Mouse (Mus musculus): Measurements from ENCODE around the gene Dnajc25. TPM values are rescaled to one million over a fixed set of nuclear protein-coding genes. Genes with fewer than 3 reads are reported as not detected.

The Dnajc25 gene
- polyA plus RNA-seq, 1 experiment from 2014 or later = 7.9 TPM

GRCm38 (mm10) chr4:58998688-58999087 lies 3.8 kb downstream of the Dnajc25 start:
- no peak overlapping the region for H3K4me2 ChIP-seq (ENCODE audit: low read depth)
- H3K36me3 ChIP-seq (ENCODE audit: control insufficient read depth, insufficient read depth, low read length) = no peaks in the 10 kb centered on the region
- no peak overlapping the region for H3K4me3 ChIP-seq (ENCODE audit: low read depth, low read length)
- no peaks in the 10 kb centered on the region for H3K9me3 ChIP-seq (ENCODE audit: control insufficient read depth, low read length)
- no peak overlapping the region for H3K9ac ChIP-seq (ENCODE audit: low read length)
- no peaks in the 10 kb centered on the region for H3K4me1 ChIP-seq (ENCODE audit: control insufficient read depth, insufficient read depth, low read length)
- ATAC-seq (ENCODE audit: insufficient read depth, low FRiP score, low TSS enrichment) (no peak), DNase-seq (ENCODE audit: low spot score) (no peak)
- WGBS = 92% methylated on average over 1 of the region's 1 CpGs
- no peak overlapping the region for H3K27ac ChIP-seq (ENCODE audit: low read depth, low read length)
- no peaks in the 10 kb centered on the region for H3K27me3 ChIP-seq (ENCODE audit: control insufficient read depth, insufficient read depth, low read length)

DNA sequence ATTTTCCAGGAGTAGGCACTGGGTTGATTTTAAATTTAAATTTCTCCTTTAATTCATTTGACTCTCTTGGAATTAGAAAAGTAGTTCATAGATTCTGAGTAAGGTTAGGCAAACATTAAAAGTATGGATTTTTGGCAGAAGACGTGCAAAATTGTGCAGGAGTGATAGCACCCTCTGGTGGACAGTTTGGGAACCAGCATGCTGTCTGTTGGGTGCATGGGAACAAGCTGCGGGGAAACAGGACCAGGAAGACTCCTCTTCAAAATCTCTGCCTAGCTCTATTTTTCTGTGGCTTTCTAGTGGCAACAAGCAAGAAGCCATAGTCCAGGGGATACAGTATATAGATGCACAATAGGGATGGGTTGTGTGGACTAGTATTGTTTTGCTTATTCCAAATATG lies 4.8 kb downstream of the Dnajc25 start:
- Histone ChIP-seq H3K36me3 (ENCODE audit: control insufficient read depth, insufficient read depth, low read length) (no peaks in the 10 kb centered on the region), H3K4me2 (ENCODE audit: low read depth) (no peak overlapping the region), H3K27ac (ENCODE audit: low read depth, low read length) (no peak overlapping the region), H3K9me3 (ENCODE audit: control insufficient read depth, low read length) (no peaks in the 10 kb centered on the region), H3K9ac (ENCODE audit: low read length) (no peak overlapping the region), H3K4me1 (ENCODE audit: control insufficient read depth, insufficient read depth, low read length) (peaks cover 3% of the 10 kb centered on the region; the same call in 1 of the 2 replicates), H3K4me3 (ENCODE audit: low read depth, low read length) (no peak overlapping the region), H3K27me3 (ENCODE audit: control insufficient read depth, insufficient read depth, low read length) (no peaks in the 10 kb centered on the region)
- ATAC-seq (ENCODE audit: insufficient read depth, low FRiP score, low TSS enrichment) (no peak), DNase-seq (ENCODE audit: low spot score) (peak; percentile 66)
- 25% methylated on average over 2 of the region's 2 CpGs for WGBS

GRCm38 (mm10) chr4:59000614-59001013 lies 5.8 kb downstream of the Dnajc25 start:
- WGBS = 2% methylated on average over 2 of the region's 2 CpGs
- H3K9me3 ChIP-seq (ENCODE audit: control insufficient read depth, low read length) = no peaks in the 10 kb centered on the region
- no peak overlapping the region for H3K9ac ChIP-seq (ENCODE audit: low read length)
- no peak overlapping the region for H3K4me3 ChIP-seq (ENCODE audit: low read depth, low read length)
- no peak overlapping the region for H3K27ac ChIP-seq (ENCODE audit: low read depth, low read length)
- no peaks in the 10 kb centered on the region for H3K27me3 ChIP-seq (ENCODE audit: control insufficient read depth, insufficient read depth, low read length)
- DNase-seq (ENCODE audit: low spot score) (no peak), ATAC-seq (ENCODE audit: insufficient read depth, low FRiP score, low TSS enrichment) (no peak)
- no peaks in the 10 kb centered on the region for H3K36me3 ChIP-seq (ENCODE audit: control insufficient read depth, insufficient read depth, low read length)
- peaks cover 3% of the 10 kb centered on the region; the same call in 1 of the 2 replicates for H3K4me1 ChIP-seq (ENCODE audit: control insufficient read depth, insufficient read depth, low read length)
- no peak overlapping the region for H3K4me2 ChIP-seq (ENCODE audit: low read depth)

DNA sequence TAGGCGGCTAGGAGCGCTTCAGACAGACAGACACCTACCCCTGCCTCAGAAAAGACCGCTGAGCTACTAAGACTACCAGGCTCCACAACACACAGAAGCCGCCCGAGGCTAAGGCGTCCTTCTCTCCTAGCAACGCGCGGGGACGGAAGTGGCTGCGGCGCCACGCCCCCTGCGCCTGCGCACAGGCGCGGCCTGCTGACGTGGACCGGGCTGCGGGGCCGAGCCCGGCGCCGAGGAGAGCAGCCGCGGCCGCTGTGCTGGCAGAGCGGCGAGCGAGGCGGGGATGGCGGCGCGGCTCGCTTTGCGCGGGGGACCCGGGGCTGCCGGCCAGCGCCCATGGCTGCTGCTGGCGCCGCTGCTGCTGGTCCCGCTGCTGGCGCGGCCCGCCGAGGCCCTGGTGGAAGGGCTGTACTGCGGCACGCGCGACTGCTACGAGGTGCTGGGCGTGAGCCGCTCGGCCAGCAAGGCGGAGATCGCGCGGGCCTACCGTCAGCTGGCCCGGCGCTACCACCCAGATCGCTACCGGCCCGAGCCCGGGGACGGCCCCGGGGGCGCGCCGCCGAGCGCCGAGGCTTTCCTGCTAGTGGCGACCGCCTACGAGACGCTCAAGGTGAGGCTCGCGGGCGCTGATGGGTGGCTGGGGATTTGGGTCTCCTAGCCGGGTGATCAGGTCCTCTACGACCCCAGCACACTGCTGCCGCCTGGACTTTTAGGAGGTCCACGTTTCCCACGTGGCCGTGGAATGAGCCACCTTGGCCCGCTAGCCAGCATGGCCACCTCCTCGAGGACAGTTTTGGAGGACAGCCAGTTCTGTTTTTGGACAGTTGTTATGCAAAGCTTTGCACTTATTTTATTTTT lies 8.3 kb downstream of the Dnajc25 start, which contains the start of gene Gm20503:
Gene Gm20503 (plus strand): TSS at position 263 of the 858 bp plus-strand sequence.
- no peaks in the 10 kb centered on the region for H3K27me3 ChIP-seq (ENCODE audit: control insufficient read depth, insufficient read depth, low read length)
- WGBS = under 1% methylated on average over 74 of the region's 89 CpGs
- H3K4me1 ChIP-seq (ENCODE audit: control insufficient read depth, insufficient read depth, low read length) = peaks cover 3% of the 10 kb centered on the region; the same call in 1 of the 2 replicates
- no peaks in the 10 kb centered on the region for H3K9me3 ChIP-seq (ENCODE audit: control insufficient read depth, low read length)
- peak within 1 kb of the TSS; percentile 69 for H3K4me3 ChIP-seq (ENCODE audit: low read depth, low read length)
- H3K36me3 ChIP-seq (ENCODE audit: control insufficient read depth, insufficient read depth, low read length) = no peaks in the 10 kb centered on the region
- H3K9ac ChIP-seq (ENCODE audit: low read length) = peak within 1 kb of the TSS; percentile 92
- H3K27ac ChIP-seq (ENCODE audit: low read depth, low read length) = peak within 1 kb of the TSS; percentile 67; the same call in 1 of the 2 replicates
- DNase-seq (ENCODE audit: low spot score) (peak; percentile 96), ATAC-seq (ENCODE audit: insufficient read depth, low FRiP score, low TSS enrichment) (peak; percentile 98)
- H3K4me2 ChIP-seq (ENCODE audit: low read depth) = peak within 1 kb of the TSS; percentile 77

GRCm38 (mm10) chr4:59003806-59004200 lies 8.9 kb downstream of the Dnajc25 start:
- no peak for DNase-seq (ENCODE audit: low spot score)
- Histone ChIP-seq H3K27ac (ENCODE audit: low read depth, low read length) (no peak overlapping the region), H3K27me3 (ENCODE audit: control insufficient read depth, insufficient read depth, low read length) (no peaks in the 10 kb centered on the region), H3K4me2 (ENCODE audit: low read depth) (peak overlapping the region; percentile 77), H3K36me3 (ENCODE audit: control insufficient read depth, insufficient read depth, low read length) (no peaks in the 10 kb centered on the region), H3K4me1 (ENCODE audit: control insufficient read depth, insufficient read depth, low read length) (peaks cover 3% of the 10 kb centered on the region; the same call in 1 of the 2 replicates), H3K4me3 (ENCODE audit: low read depth, low read length) (peak overlapping the region; percentile 69), H3K9ac (ENCODE audit: low read length) (peak overlapping the region; percentile 92), H3K9me3 (ENCODE audit: control insufficient read depth, low read length) (no peaks in the 10 kb centered on the region)
- WGBS = 33% methylated on average over 7 of the region's 7 CpGs
- no peak for ATAC-seq (ENCODE audit: insufficient read depth, low FRiP score, low TSS enrichment)

DNA sequence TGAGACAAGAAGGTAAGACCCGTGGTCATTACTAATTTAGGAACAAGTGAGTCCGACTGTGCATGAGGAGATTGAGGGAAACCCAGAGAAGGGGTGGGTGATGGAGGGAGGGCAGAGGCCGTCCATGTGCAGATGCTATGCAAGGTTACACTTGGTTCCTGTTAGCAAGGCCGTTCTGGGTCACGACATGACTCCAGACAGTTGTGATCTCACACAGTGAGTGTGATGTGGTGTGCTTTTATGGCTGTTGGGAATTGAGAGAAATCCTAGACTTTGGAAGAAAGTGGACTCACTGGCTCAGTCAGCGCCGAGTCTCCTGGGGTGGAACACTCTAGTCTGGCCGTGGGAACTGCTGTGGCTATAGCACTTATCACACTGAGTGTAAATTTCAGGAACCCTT lies 11.3 kb downstream of the Dnajc25 start:
- ATAC-seq (ENCODE audit: insufficient read depth, low FRiP score, low TSS enrichment) (no peak), DNase-seq (ENCODE audit: low spot score) (no peak)
- H3K4me1 ChIP-seq (ENCODE audit: control insufficient read depth, insufficient read depth, low read length) = peaks cover 3% of the 10 kb centered on the region; the same call in 1 of the 2 replicates
- no peaks in the 10 kb centered on the region for H3K9me3 ChIP-seq (ENCODE audit: control insufficient read depth, low read length)
- no peak overlapping the region for H3K9ac ChIP-seq (ENCODE audit: low read length)
- no peak overlapping the region for H3K4me2 ChIP-seq (ENCODE audit: low read depth)
- WGBS = 52% methylated on average over 8 of the region's 8 CpGs
- no peaks in the 10 kb centered on the region for H3K27me3 ChIP-seq (ENCODE audit: control insufficient read depth, insufficient read depth, low read length)
- H3K36me3 ChIP-seq (ENCODE audit: control insufficient read depth, insufficient read depth, low read length) = no peaks in the 10 kb centered on the region
- H3K27ac ChIP-seq (ENCODE audit: low read depth, low read length) = no peak overlapping the region
- H3K4me3 ChIP-seq (ENCODE audit: low read depth, low read length) = no peak overlapping the region

GRCm38 (mm10) chr4:59007016-59007415 lies 12.2 kb downstream of the Dnajc25 start:
- WGBS = 84% methylated on average over 6 of the region's 6 CpGs
- H3K4me1 ChIP-seq (ENCODE audit: control insufficient read depth, insufficient read depth, low read length) = peaks cover 3% of the 10 kb centered on the region; the same call in 1 of the 2 replicates
- DNase-seq (ENCODE audit: low spot score) = no peak

GRCm38 (mm10) chr4:59007974-59008373 lies 13.1 kb downstream of the Dnajc25 start:
- WGBS = 78% methylated on average over 5 of the region's 5 CpGs
- Histone ChIP-seq H3K4me1 (ENCODE audit: control insufficient read depth, insufficient read depth, low read length) (peaks cover 3% of the 10 kb centered on the region; the same call in 1 of the 2 replicates), H3K9ac (ENCODE audit: low read length) (no peak overlapping the region), H3K27ac (ENCODE audit: low read depth, low read length) (no peak overlapping the region), H3K4me2 (ENCODE audit: low read depth) (no peak overlapping the region), H3K9me3 (ENCODE audit: control insufficient read depth, low read length) (no peaks in the 10 kb centered on the region), H3K36me3 (ENCODE audit: control insufficient read depth, insufficient read depth, low read length) (no peaks in the 10 kb centered on the region), H3K27me3 (ENCODE audit: control insufficient read depth, insufficient read depth, low read length) (no peaks in the 10 kb centered on the region), H3K4me3 (ENCODE audit: low read depth, low read length) (no peak overlapping the region)
- ATAC-seq (ENCODE audit: insufficient read depth, low FRiP score, low TSS enrichment) (no peak), DNase-seq (ENCODE audit: low spot score) (no peak)

More at GRCm38 (mm10) chr4:59007016-59007415, 12.2 kb downstream of the Dnajc25 start:
- Histone ChIP-seq H3K27ac (ENCODE audit: low read depth, low read length) (no peak overlapping the region), H3K9me3 (ENCODE audit: control insufficient read depth, low read length) (no peaks in the 10 kb centered on the region), H3K27me3 (ENCODE audit: control insufficient read depth, insufficient read depth, low read length) (no peaks in the 10 kb centered on the region), H3K36me3 (ENCODE audit: control insufficient read depth, insufficient read depth, low read length) (no peaks in the 10 kb centered on the region), H3K9ac (ENCODE audit: low read length) (no peak overlapping the region), H3K4me2 (ENCODE audit: low read depth) (no peak overlapping the region), H3K4me3 (ENCODE audit: low read depth, low read length) (no peak overlapping the region)
- no peak for ATAC-seq (ENCODE audit: insufficient read depth, low FRiP score, low TSS enrichment)

DNA sequence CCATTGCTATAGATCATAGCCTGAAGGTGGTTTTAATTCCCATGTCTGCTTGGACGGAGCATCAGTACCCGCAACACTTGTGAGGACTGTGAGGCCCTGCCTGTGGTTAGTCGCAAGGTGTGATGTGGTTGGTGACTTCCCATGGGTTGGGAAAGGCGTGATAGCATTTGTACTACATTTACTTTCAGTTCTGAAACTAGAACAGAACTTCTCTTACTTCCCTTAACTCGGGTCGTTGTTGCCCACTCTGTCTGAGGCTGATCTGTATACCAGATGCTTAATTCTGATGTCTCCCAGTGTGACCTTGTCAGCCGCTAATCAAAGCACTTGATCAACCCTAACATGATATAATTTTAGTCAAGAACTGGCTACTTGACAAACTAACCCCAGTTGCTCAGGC lies 14.3 kb downstream of the Dnajc25 start:
- Histone ChIP-seq H3K27ac (ENCODE audit: low read depth, low read length) (no peak overlapping the region), H3K9ac (ENCODE audit: low read length) (no peak overlapping the region), H3K4me3 (ENCODE audit: low read depth, low read length) (no peak overlapping the region), H3K4me2 (ENCODE audit: low read depth) (no peak overlapping the region), H3K27me3 (ENCODE audit: control insufficient read depth, insufficient read depth, low read length) (no peaks in the 10 kb centered on the region), H3K36me3 (ENCODE audit: control insufficient read depth, insufficient read depth, low read length) (no peaks in the 10 kb centered on the region), H3K4me1 (ENCODE audit: control insufficient read depth, insufficient read depth, low read length) (peaks cover under 1% of the 10 kb centered on the region; the same call in 1 of the 2 replicates), H3K9me3 (ENCODE audit: control insufficient read depth, low read length) (no peaks in the 10 kb centered on the region)
- DNase-seq (ENCODE audit: low spot score) (no peak), ATAC-seq (ENCODE audit: insufficient read depth, low FRiP score, low TSS enrichment) (no peak)
- WGBS = 88% methylated on average over 7 of the region's 7 CpGs

Data from neural tube, embryonic 11.5 days (tissue).